Mouse (Mus musculus): ENCODE results near the gene Pdcd1lg2. TPM values are rescaled to one million over a fixed set of nuclear protein-coding genes. Genes with fewer than 3 reads are reported as not detected.

Pdcd1lg2 gene
- polyA plus RNA-seq, 1 experiment from 2014 or later: 0.14 TPM

GRCm38 (mm10) chr19:29463645-29464395 is 53.1 kb downstream of the Pdcd1lg2 start:
- WGBS: 89% methylated on average over 7 of the region's 7 CpGs

GRCm38 (mm10) chr19:29466819-29467218 is 56.1 kb downstream of the Pdcd1lg2 start:
- Histone ChIP-seq H3K27me3 (no peaks in the 10 kb centered on the region), H3K9me3 (no peaks in the 10 kb centered on the region), H3K9ac (no peak overlapping the region), H3K4me1 (peaks cover 5% of the 10 kb centered on the region; the same call in 1 of the 2 replicates), H3K27ac (no peak overlapping the region), H3K4me2 (no peak overlapping the region), H3K4me3 (replicated peaks) (no peak overlapping the region), H3K36me3 (replicated peaks) (no peaks in the 10 kb centered on the region)
- WGBS: 88% methylated on average over 9 of the region's 9 CpGs
- no peak for ATAC-seq (ENCODE audit: low FRiP score)

More at GRCm38 (mm10) chr19:29463645-29464395, 53.1 kb downstream of the Pdcd1lg2 start:
- no peak for ATAC-seq (ENCODE audit: low FRiP score)
- no peak overlapping the region for H3K4me2 ChIP-seq
- no peaks in the 10 kb centered on the region for H3K9me3 ChIP-seq
- H3K9ac ChIP-seq: no peak overlapping the region
- no peak overlapping the region for H3K4me3 ChIP-seq (replicated peaks)
- H3K27me3 ChIP-seq: no peaks in the 10 kb centered on the region
- H3K4me1 ChIP-seq: no peaks in the 10 kb centered on the region
- H3K36me3 ChIP-seq (replicated peaks): no peaks in the 10 kb centered on the region
- no peak overlapping the region for H3K27ac ChIP-seq

GRCm38 (mm10) chr19:29468941-29469685 is 58.4 kb downstream of the Pdcd1lg2 start:
- no peaks in the 10 kb centered on the region for H3K36me3 ChIP-seq (replicated peaks)
- no peaks in the 10 kb centered on the region for H3K9me3 ChIP-seq
- no peak overlapping the region for H3K4me2 ChIP-seq
- whole genome bisulfite sequencing: 94% methylated on average over 10 of the region's 10 CpGs
- no peak overlapping the region for H3K9ac ChIP-seq
- no peaks in the 10 kb centered on the region for H3K27me3 ChIP-seq
- H3K27ac ChIP-seq: no peak overlapping the region
- peaks cover 5% of the 10 kb centered on the region; the same call in 1 of the 2 replicates for H3K4me1 ChIP-seq
- no peak overlapping the region for H3K4me3 ChIP-seq (replicated peaks)
- ATAC-seq (ENCODE audit: low FRiP score): no peak

GRCm38 (mm10) chr19:29469686-29470254 is 59.1 kb downstream of the Pdcd1lg2 start:
- H3K27ac ChIP-seq: no peak overlapping the region
- no peaks in the 10 kb centered on the region for H3K36me3 ChIP-seq (replicated peaks)
- H3K27me3 ChIP-seq: no peaks in the 10 kb centered on the region
- H3K4me3 ChIP-seq (replicated peaks): no peak overlapping the region
- WGBS: 91% methylated on average over 2 of the region's 2 CpGs
- ATAC-seq (ENCODE audit: low FRiP score): no peak
- H3K4me2 ChIP-seq: no peak overlapping the region
- H3K4me1 ChIP-seq: peaks cover 5% of the 10 kb centered on the region; the same call in 1 of the 2 replicates
- no peaks in the 10 kb centered on the region for H3K9me3 ChIP-seq
- no peak overlapping the region for H3K9ac ChIP-seq

GRCm38 (mm10) chr19:29470652-29471051 is 59.9 kb downstream of the Pdcd1lg2 start:
- Histone ChIP-seq H3K27ac (0 out of 2 replicates have a peak overlapping the region, but pooled peaks have one; percentile 50), H3K4me3 (replicated peaks) (no peak overlapping the region), H3K9ac (no peak overlapping the region), H3K4me1 (peaks cover 5% of the 10 kb centered on the region; the same call in 1 of the 2 replicates), H3K27me3 (no peaks in the 10 kb centered on the region), H3K36me3 (replicated peaks) (no peaks in the 10 kb centered on the region), H3K9me3 (no peaks in the 10 kb centered on the region), H3K4me2 (no peak overlapping the region)
- no peak for ATAC-seq (ENCODE audit: low FRiP score)
- 16% methylated on average over 4 of the region's 4 CpGs for WGBS

- Histone ChIP-seq H3K36me3 (replicated peaks) (no peaks in the 10 kb centered on the region), H3K27ac (no peak overlapping the region), H3K9ac (no peak overlapping the region), H3K9me3 (no peaks in the 10 kb centered on the region), H3K27me3 (no peaks in the 10 kb centered on the region), H3K4me2 (no peak overlapping the region), H3K4me3 (replicated peaks) (no peak overlapping the region), H3K4me1 (peaks cover 5% of the 10 kb centered on the region; the same call in 1 of the 2 replicates)
- 85% methylated on average over 8 of the region's 8 CpGs for WGBS
- ATAC-seq (ENCODE audit: low FRiP score): no peak
Measured at GRCm38 (mm10) chr19:29472424-29472823, 61.7 kb downstream of the Pdcd1lg2 start.

GRCm38 (mm10) chr19:29472946-29473345 is 62.2 kb downstream of the Pdcd1lg2 start:
- H3K9ac ChIP-seq: no peak overlapping the region
- whole genome bisulfite sequencing: 94% methylated on average over 5 of the region's 5 CpGs
- H3K4me2 ChIP-seq: no peak overlapping the region
- no peaks in the 10 kb centered on the region for H3K9me3 ChIP-seq
- ATAC-seq (ENCODE audit: low FRiP score): no peak
- peaks cover 5% of the 10 kb centered on the region; the same call in 1 of the 2 replicates for H3K4me1 ChIP-seq
- no peaks in the 10 kb centered on the region for H3K36me3 ChIP-seq (replicated peaks)
- no peak overlapping the region for H3K4me3 ChIP-seq (replicated peaks)
- H3K27ac ChIP-seq: no peak overlapping the region
- H3K27me3 ChIP-seq: no peaks in the 10 kb centered on the region

- Histone ChIP-seq H3K4me2 (no peak overlapping the region), H3K9ac (no peak overlapping the region), H3K27me3 (no peaks in the 10 kb centered on the region), H3K4me3 (replicated peaks) (no peak overlapping the region), H3K4me1 (peaks cover 5% of the 10 kb centered on the region; the same call in 1 of the 2 replicates), H3K27ac (no peak overlapping the region), H3K36me3 (replicated peaks) (no peaks in the 10 kb centered on the region), H3K9me3 (no peaks in the 10 kb centered on the region)
- WGBS: 64% methylated on average over 2 of the region's 2 CpGs
- ATAC-seq (ENCODE audit: low FRiP score): no peak
Measured at GRCm38 (mm10) chr19:29474803-29475202, 64.1 kb downstream of the Pdcd1lg2 start.

- H3K9ac ChIP-seq: no peak overlapping the region
- H3K4me1 ChIP-seq: peaks cover 5% of the 10 kb centered on the region; the same call in 1 of the 2 replicates
- 91% methylated on average over 4 of the region's 4 CpGs for WGBS
- no peak overlapping the region for H3K4me3 ChIP-seq (replicated peaks)
- no peak overlapping the region for H3K4me2 ChIP-seq
- H3K36me3 ChIP-seq (replicated peaks): no peaks in the 10 kb centered on the region
- H3K27ac ChIP-seq: no peak overlapping the region
- no peaks in the 10 kb centered on the region for H3K9me3 ChIP-seq
- no peaks in the 10 kb centered on the region for H3K27me3 ChIP-seq
- ATAC-seq (ENCODE audit: low FRiP score): no peak
Measured at GRCm38 (mm10) chr19:29475210-29475620, 64.5 kb downstream of the Pdcd1lg2 start.

- 43% methylated on average over 4 of the region's 4 CpGs for WGBS
- H3K9ac ChIP-seq: no peak overlapping the region
- no peak for ATAC-seq (ENCODE audit: low FRiP score)
- no peaks in the 10 kb centered on the region for H3K36me3 ChIP-seq (replicated peaks)
- H3K27ac ChIP-seq: no peak overlapping the region
- no peak overlapping the region for H3K4me3 ChIP-seq (replicated peaks)
- no peak overlapping the region for H3K4me2 ChIP-seq
- no peaks in the 10 kb centered on the region for H3K27me3 ChIP-seq
- 0 out of 2 replicates have a peak, but pooled peaks cover 6% of the 10 kb centered on the region for H3K4me1 ChIP-seq
- H3K9me3 ChIP-seq: no peaks in the 10 kb centered on the region
Measured at GRCm38 (mm10) chr19:29478598-29478997, 67.9 kb downstream of the Pdcd1lg2 start.

- WGBS: 75% methylated on average over 6 of the region's 6 CpGs
- H3K9ac ChIP-seq: no peak overlapping the region
- no peaks in the 10 kb centered on the region for H3K9me3 ChIP-seq
- no peak for ATAC-seq (ENCODE audit: low FRiP score)
- no peaks in the 10 kb centered on the region for H3K36me3 ChIP-seq (replicated peaks)
- H3K27me3 ChIP-seq: no peaks in the 10 kb centered on the region
- H3K4me1 ChIP-seq: 0 out of 2 replicates have a peak, but pooled peaks cover 6% of the 10 kb centered on the region
- H3K4me3 ChIP-seq (replicated peaks): no peak overlapping the region
- no peak overlapping the region for H3K27ac ChIP-seq
- no peak overlapping the region for H3K4me2 ChIP-seq
Measured at GRCm38 (mm10) chr19:29481578-29481977, 70.9 kb downstream of the Pdcd1lg2 start.

- Histone ChIP-seq H3K36me3 (replicated peaks) (no peaks in the 10 kb centered on the region), H3K4me1 (0 out of 2 replicates have a peak, but pooled peaks cover 6% of the 10 kb centered on the region), H3K9me3 (no peaks in the 10 kb centered on the region), H3K4me2 (no peak overlapping the region), H3K27ac (no peak overlapping the region), H3K27me3 (no peaks in the 10 kb centered on the region), H3K9ac (no peak overlapping the region), H3K4me3 (replicated peaks) (no peak overlapping the region)
- WGBS: 75% methylated on average over 5 of the region's 5 CpGs
- ATAC-seq (ENCODE audit: low FRiP score): no peak
Measured at GRCm38 (mm10) chr19:29482148-29482547, 71.4 kb downstream of the Pdcd1lg2 start.
